Mouse (Mus musculus): ENCODE data around the gene Rps6ka3.
A peak's percentile ranks its signal among the peaks of the same experiment; 100 is the strongest.

The Rps6ka3 gene

GRCm38 (mm10) chrX:159321342-159321741 lies 111.2 kb downstream of the Rps6ka3 start:
- DNase-seq (ENCODE audit: low spot score), result no peak

DNA sequence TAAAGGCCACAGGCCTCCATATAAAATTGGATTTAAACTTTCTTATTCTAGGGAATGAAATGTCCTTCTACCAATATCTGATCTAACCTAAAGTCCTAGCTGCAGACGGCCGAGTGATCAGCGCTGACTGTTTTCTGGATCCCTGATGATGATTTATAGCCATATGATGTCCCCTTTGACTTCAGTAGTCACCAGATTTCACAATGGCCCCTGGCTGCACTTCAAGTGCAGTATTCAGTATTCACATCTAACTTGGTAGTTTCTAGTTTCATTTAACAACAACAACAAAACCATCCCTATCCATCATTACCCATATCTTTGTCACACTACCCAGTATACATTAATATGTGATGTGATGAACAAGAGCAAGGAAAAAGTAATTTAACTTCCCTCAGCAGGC lies 154.4 kb downstream of the Rps6ka3 start:
- DNase-seq (ENCODE audit: low spot score), result no peak

DNA sequence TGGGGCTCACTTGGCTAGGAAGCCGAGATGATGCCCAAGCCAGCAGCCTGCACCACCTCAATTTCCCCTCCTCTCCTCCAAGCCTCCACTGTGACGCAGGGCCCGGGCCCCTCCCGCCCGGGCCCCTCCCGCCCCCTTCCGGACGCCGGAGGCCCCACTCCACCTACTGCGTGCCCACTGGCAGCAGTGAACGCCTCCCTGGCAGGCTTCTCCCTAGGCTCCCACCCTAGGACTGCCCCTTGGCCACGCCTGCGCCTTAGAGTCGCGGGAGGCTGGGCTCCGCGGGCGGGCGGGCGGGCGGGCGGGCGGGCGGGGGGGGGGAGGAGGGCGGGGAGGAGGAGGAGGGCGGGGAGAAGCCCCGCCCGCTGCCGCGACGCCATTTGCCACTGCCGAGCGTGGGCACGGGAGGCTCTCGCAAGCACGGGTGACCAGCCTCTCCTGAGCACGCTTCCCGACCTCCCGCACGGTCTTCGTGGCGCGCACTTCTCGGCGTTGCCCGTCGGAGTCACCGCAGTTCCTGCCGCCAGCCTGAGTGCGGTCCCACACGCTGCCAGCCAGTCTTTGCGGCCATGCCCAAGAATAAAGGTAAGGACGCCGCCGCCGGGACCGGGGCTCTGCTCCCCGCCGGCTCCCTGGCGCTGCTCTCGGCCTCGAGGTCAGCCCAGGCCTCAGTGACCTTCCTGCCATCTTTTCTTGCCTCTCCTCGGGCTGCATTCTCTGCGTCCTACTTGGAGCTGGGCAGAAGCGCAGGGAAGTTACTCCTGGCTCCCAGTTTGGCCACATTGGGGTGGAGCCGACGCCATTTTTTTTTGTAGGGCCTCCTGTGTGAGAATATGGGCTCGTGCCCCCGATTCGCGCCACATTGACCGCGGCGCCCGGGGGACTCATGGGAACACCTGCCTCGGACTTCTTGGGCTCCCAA lies 162.0 kb downstream of the Rps6ka3 start, which contains the start of gene Eif1ax:
Gene Eif1ax, plus strand, starts transcription at position 348 of the 922 bp plus-strand sequence.
- peak; percentile 79 for DNase-seq (ENCODE audit: low spot score)

DNA sequence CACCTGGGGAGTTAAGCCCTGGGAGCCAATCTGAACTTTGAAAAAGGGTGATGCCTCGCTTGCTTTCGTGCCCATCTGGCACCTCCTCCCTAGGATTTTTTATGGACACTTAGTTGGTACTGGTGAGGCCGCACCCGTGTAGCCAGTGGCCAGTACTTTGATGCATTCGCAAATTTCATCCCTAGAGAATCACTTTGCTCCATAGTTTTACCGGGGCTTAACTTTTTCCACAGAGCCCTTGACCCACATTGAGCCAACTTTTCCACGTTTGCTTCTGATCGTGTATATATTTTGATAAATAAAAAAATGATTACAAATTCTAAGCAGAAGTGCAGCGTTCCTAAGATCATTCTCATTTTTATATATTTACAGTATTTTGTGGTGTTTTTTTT lies 162.6 kb downstream of the Rps6ka3 start:
- DNase-seq (ENCODE audit: low spot score), result no peak

DNA sequence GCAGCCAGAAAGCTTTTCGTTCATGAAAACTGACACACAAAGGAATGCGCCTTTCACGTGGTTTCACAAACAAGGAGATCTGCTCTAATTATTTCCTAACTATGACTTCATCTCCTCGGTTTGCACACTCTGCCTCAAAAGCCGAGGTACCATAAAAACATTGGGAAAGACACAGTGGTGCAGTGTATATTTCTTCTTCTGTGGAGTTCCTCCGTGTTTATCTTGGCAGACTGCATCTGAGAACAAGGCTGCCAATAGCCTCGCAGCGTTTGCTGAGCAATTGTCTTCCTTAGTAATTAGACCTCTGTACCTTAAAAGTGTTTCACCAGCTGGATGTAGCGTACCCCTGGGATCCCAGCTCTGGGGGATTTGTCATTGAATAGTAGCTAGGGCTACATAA lies 177.0 kb downstream of the Rps6ka3 start:
- no peak for DNase-seq (ENCODE audit: low spot score)

DNA sequence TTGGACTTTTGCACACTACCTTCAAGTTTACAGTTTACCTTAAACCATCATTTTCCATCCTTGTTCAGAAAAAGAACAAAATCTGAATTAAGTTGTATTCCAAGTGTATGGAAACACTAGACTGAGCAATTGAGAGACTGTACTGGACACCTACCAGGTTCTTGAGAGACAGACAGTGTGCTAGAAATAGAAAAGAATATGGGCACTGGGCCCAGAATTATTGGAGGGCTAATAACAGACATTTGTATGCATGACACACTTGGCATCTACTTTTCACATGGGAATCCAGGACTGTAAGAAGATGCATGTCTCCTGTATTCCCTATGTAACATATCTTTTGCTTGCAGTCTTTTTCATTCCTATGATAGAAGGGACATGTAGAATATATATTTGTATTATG lies 178.8 kb downstream of the Rps6ka3 start:
- no peak for DNase-seq (ENCODE audit: low spot score)

- DNase-seq (ENCODE audit: low spot score), result no peak
These were observed 180.3 kb downstream of the Rps6ka3 start for GRCm38 (mm10) chrX:159390347-159390962.

- no peak for DNase-seq (ENCODE audit: low spot score)
These were observed 181.1 kb downstream of the Rps6ka3 start for GRCm38 (mm10) chrX:159391239-159391638.

DNA sequence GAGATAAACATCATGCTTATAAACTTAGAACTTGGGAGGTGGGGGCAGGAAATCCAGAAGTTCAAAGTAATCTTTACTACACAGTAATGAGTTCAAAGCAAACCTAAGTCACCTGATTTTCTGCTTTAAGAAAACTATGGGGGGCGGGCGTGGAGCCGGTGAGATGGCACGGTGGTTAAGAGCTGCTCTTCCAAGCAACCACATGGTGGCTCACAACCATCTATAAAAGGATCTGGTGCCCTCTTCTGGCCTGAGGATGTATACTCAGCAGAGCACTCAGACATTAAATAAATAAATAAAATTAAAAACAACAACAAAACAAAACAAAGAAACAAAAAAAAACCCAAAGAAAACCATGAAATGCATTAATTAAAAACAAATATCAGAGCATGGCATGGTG lies 199.1 kb downstream of the Rps6ka3 start:
- no peak for DNase-seq (ENCODE audit: low spot score)

GRCm38 (mm10) chrX:159414130-159414828 lies 204.2 kb downstream of the Rps6ka3 start, which contains the start of gene Map7d2:
TSS of gene Map7d2 (plus strand) at chrX:159414572.
- DNase-seq (ENCODE audit: low spot score), result no peak

GRCm38 (mm10) chrX:159414829-159415673 lies 204.9 kb downstream of the Rps6ka3 start:
- no peak for DNase-seq (ENCODE audit: low spot score)
